Mouse (Mus musculus): ENCODE results near the gene Rnf43.

The Rnf43 gene

GRCm38 (mm10) chr11:87759609-87760005 lies 97.1 kb downstream of the Rnf43 start:
- DNase-seq (ENCODE audit: low spot score) = no peak

GRCm38 (mm10) chr11:87760301-87761081 lies 98.0 kb downstream of the Rnf43 start, which contains the start of gene Tspoap1:
Gene Tspoap1, plus strand, starts transcription at chr11:87760541.
- DNase-seq (ENCODE audit: low spot score) = no peak

GRCm38 (mm10) chr11:87761181-87761721 lies 98.7 kb downstream of the Rnf43 start:
- DNase-seq (ENCODE audit: low spot score) = no peak

GRCm38 (mm10) chr11:87761806-87762701 lies 99.5 kb downstream of the Rnf43 start:
- no peak for DNase-seq (ENCODE audit: low spot score)

- DNase-seq (ENCODE audit: low spot score) = no peak
Measured at GRCm38 (mm10) chr11:87762702-87763385, 100.3 kb downstream of the Rnf43 start.

- no peak for DNase-seq (ENCODE audit: low spot score)
Measured at GRCm38 (mm10) chr11:87763511-87763987, 101.0 kb downstream of the Rnf43 start.

GRCm38 (mm10) chr11:87763988-87764876 lies 101.7 kb downstream of the Rnf43 start:
- no peak for DNase-seq (ENCODE audit: low spot score)

- no peak for DNase-seq (ENCODE audit: low spot score)
Measured at GRCm38 (mm10) chr11:87768745-87769144, 106.2 kb downstream of the Rnf43 start.

- DNase-seq (ENCODE audit: low spot score) = peak; percentile 45
Measured at GRCm38 (mm10) chr11:87770989-87771388, 108.5 kb downstream of the Rnf43 start.

GRCm38 (mm10) chr11:87772354-87772753 lies 109.8 kb downstream of the Rnf43 start:
- DNase-seq (ENCODE audit: low spot score) = no peak

- no peak for DNase-seq (ENCODE audit: low spot score)
Measured at GRCm38 (mm10) chr11:87778100-87778765, 115.7 kb downstream of the Rnf43 start.

- no peak for DNase-seq (ENCODE audit: low spot score)
Measured at GRCm38 (mm10) chr11:87778915-87779314, 116.4 kb downstream of the Rnf43 start.

- no peak for DNase-seq (ENCODE audit: low spot score)
Measured at GRCm38 (mm10) chr11:87779392-87779791, 116.9 kb downstream of the Rnf43 start.

- no peak for DNase-seq (ENCODE audit: low spot score)
Measured at GRCm38 (mm10) chr11:87780130-87780529, 117.6 kb downstream of the Rnf43 start.

Data from adipocyte (in vitro differentiated cells).